Mouse (Mus musculus) testis, postnatal 14 days (tissue): ENCODE measurements around the gene Cubn.
A peak's percentile ranks its signal among the peaks of the same experiment; 100 is the strongest.

Source experiments
- DNase-seq: peaks from one replicate; pipeline ENCODE4 v3.0.0; 2021; ENCODE audit warnings: low spot score

Gene Cubn

GRCm38 (mm10) chr2:13491734-13492133, at the start of gene Cubn:
Gene Cubn (minus strand): TSS chr2:13491813.
- DNase-seq: no peak

DNA sequence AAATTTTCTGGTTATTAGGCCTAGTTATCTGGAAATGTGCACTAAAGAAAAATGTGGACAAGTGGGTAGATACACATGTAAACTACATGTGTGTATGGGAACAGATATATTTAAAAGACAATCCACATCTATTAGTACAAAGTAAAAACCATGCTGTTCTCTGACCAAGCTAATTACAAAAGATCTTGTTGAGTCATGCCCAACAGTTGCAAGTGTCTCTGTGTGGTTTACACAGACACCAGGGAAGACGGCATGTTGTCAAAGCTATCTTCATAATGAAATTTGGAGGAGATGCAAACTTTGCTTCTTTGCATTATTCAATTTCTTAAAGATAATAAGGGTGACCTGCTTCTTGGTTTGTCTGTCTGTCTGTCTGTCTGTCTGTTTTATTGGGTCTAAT, 48.2 kb upstream of the Cubn start:
- no peak for DNase-seq

DNA sequence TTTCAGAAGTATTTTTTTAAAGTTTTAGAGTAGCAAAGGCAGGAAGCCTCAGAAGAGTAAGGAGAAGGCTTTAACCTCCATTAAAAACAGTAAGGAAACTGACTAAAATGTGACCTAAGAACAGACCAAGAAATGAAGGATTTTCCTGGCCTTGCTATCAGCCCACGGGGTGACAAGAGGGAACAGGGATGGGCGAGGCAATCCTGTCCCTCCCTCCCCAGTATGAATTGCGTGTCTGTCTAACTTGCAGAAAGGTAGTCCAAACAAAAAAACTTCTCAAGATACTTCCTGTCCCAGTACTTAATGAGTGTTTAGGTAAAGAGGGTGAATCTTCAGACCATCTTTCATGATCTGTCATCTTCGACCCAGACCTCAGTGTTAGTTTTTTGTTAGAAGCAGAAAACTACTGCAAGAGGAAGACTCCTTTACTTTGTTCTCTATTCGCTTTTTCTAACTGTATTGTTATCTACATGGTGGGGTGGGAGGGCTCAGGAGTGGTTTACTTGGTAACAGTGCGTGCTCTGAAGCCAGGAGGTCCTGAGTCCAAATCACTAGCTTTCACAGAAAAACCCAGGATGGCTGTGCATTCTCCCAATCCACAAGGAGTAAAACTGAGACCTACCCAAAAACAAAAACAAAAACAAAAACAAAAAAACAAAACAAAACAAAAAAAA, 47.2 kb upstream of the Cubn start:
- DNase-seq: no peak

DNA sequence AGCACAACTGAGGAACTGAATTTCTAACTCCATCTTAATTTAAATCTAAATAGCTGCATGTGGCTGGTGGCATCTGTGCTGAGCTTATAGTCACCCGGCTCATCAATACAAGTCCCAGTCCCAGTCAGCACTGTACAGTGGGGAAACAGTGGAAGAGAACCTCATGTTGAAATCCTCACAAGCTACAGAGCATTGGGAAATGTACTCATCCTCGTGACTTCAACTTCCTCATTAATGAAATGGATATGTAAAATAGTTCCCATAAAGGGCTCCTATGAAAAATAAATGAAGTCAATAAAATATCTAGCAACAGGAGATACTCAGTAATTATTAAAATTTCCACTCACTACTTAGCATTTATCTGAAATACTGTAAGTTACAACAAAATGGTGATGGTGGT, 46.6 kb upstream of the Cubn start:
- no peak for DNase-seq

GRCm38 (mm10) chr2:13537733-13538132, 46.1 kb upstream of the Cubn start:
- DNase-seq: no peak

DNA sequence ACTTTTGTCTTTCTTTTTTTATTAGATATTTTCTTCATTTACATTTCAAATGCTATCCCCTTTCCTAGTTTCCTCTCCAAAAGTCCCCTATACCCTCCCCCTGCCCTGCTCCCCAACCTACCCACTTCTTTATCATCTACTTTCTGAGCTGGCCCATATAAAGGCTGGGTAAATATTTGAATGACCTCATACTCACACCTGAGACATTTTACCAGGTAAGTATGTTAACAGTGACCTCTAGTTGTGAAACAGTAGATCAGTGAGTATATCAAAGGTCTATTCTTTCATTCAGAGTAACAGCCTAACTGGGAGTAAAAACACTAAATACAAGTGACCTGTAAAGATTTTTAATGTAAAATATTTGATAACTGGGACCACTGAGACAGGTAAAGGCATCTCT, 45.1 kb upstream of the Cubn start:
- DNase-seq: no peak

DNA sequence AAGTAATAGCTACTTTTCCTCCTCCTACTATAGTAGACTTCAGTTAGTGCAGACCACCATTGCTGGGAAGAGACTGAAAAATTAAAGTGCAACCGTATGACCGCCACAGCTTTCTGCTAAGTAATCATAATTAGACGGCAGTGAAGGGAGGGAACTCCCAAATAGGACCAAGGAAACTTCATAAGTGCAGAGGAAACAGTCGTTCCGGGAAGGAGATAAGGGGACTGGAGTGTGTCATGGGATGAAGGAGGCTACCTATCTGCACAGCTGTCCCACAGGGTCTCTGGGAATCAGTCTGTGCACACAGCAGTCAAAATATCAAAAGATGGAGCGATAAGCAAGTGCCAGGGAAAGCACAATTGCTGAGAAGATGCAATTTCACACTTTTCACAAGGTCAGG, 39.0 kb upstream of the Cubn start:
- no peak for DNase-seq

DNA sequence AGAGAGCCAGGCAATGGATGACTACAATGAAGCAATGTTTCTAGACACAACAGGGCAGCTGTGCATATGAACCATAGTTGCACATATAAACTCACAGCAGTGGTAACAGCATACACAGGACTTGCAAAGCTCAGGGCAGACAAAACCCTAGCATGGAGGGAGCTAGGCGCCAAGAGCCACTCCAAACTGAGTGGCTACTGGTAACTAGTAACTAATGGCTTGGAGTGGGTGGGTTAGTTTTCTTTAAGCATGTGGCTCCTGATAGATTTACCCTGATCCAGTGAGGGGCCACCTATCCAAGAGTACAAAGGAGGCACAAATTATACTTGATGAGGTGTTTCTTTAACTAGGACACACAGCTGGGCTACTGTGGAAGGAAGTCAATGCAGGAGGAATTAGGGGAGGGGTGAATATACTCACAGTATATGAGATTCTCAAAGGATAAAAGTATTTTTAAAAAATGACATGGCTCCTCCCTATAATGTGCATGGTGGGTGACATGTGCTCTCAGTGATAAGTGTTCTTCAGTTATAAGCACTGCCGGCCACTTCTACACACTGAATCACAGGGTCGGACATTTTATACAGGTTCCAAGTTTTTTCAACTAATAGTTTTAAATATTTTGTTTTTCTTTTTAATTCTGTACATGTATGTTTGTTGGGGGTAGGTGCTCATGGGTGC, 37.8 kb upstream of the Cubn start:
- no peak for DNase-seq

GRCm38 (mm10) chr2:13527531-13527930, 35.9 kb upstream of the Cubn start:
- DNase-seq: peak; percentile 84

DNA sequence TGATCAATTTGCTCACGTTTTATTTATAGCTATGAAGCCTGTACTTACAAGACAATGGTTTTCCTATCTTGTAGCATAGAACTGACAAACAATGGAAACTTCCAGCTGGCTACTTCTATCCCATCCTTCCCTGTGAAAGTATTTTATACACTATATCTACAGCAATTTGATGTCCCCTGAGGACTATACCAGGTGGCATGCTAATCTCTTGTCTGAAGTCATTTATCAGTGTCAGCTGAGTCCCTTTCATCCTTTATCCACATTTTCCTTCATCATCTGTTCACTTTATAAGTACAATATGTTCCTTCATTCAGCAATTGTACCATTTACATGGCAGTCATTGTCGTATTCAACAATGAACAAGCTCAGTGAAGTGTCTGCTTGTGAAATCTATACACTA, 35.5 kb upstream of the Cubn start:
- no peak for DNase-seq

DNA sequence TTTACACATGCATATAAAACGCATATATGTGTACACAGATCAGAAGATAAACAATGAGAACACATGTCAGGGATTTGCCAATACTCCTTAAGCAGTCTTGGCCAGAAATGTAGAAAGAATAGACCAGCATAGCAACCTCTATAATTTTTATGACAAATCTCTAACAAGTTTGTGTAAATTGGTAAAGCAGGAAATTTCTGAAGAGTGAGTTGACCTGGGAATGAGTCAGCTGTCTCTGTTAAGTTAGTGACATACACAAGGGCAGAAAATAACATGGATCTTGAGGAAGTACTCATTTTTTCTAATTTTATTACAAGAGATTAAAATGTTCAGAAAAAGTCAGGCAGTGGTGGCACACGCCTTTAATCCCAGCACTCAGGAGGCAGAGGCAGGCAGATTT, 34.6 kb upstream of the Cubn start:
- no peak for DNase-seq

GRCm38 (mm10) chr2:13523540-13524456, 32.2 kb upstream of the Cubn start:
- no peak for DNase-seq

- DNase-seq: no peak
Observed at GRCm38 (mm10) chr2:13522106-13522505, 30.5 kb upstream of the Cubn start.

- DNase-seq: no peak
Observed at GRCm38 (mm10) chr2:13514949-13515348, 23.3 kb upstream of the Cubn start.

DNA sequence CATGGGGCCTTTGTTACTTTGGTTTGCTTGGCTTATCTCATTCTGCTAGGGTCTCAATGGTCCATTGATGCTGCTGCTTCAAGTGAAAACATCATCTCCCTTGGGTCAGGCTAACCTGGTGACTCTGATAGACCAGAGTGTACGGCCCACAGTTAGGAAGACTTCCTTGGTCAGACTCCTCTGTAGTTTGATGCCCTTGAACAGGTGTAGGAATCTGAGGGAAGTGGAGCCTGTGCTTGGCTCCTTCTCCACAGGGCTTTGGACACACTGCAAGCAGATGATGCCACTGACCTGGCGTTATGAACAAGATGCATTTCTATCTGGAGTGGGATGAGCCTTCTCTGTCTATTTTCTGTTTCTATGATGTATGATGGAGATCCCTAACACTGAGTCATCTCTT, 11.1 kb upstream of the Cubn start:
- DNase-seq: no peak

- no peak for DNase-seq
Observed at GRCm38 (mm10) chr2:13501553-13501952, 9.9 kb upstream of the Cubn start.

DNA sequence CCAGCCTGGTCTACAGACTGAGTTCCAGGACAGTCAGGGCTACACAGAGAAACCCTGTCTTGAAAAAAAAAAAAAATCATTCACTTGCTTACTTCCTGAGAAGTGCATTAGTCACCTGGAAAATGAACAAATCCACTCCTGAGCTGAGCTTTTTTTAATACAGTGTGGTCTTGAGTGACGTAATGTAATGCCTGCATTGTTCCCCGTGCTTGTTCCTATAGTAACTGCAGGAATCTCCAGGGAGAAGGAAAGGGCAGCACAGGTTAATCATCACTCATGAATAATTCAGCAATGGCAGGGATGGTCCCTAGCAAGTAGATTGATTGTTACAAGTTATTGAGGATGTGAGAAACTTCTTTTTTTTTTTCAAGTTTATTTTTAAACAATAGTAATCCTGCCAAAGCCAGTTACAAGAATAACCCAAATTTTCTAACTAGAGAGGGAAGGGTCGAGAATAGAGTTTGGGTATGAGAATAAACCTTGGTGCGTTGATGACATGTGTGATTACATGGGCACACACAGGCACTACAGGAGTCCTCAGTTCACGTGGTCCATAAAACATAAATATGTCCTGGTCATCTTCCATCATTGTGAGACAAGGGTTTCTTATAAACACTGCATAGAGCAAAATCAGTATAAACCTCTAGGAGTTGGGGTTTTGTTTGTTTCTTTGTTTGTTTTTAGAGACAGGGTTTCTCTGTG, 8.8 kb upstream of the Cubn start:
- no peak for DNase-seq

- DNase-seq: no peak
Observed at GRCm38 (mm10) chr2:13499196-13499595, 7.6 kb upstream of the Cubn start.

GRCm38 (mm10) chr2:13496087-13496486, 4.5 kb upstream of the Cubn start:
- no peak for DNase-seq

GRCm38 (mm10) chr2:13492927-13493326, 1.3 kb upstream of the Cubn start:
- no peak for DNase-seq

GRCm38 (mm10) chr2:13490480-13490879, 1.1 kb downstream of the Cubn start:
- DNase-seq: no peak

DNA sequence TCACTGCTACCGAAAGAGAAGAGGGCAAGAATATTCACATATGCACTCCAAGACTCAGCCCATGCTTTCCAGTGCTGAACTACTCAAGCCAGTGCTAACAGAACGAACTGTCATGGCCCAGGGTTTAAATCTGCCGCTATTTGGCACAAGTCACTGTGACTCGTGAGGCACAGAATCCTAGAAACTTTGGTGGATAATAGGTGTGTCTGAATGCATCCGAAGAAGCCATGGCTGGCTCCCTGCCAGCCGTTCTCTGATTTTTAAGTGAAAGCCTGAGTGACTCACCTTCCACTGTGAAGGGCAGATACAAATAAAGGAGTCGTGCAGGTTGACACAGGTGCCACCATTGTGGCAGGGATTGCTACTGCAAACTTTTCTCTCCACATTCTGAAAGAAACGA, 5.1 kb downstream of the Cubn start:
- DNase-seq: no peak
